Mouse (Mus musculus): Measurements from ENCODE around the gene Edc3. TPM values are rescaled to one million over a fixed set of nuclear protein-coding genes. Genes with fewer than 3 reads are reported as not detected.
"Not testable (repeated sequence)": the region's sequence is repeated elsewhere in the genome, so short reads cannot be mapped to it uniquely, and the experiment has no call there.

The Edc3 gene
- total RNA-seq, 2 experiments from 2014 or later = 7.8 to 8.5 TPM

- DNase-seq = no peak
These were observed 9.7 kb upstream of the Edc3 start for GRCm38 (mm10) chr9:57698466-57699150.

GRCm38 (mm10) chr9:57706496-57706895 is 1.8 kb upstream of the Edc3 start:
- no peak for DNase-seq

- no peak for DNase-seq
These were observed 457 bp downstream of the Edc3 start for GRCm38 (mm10) chr9:57708720-57709274.

DNA sequence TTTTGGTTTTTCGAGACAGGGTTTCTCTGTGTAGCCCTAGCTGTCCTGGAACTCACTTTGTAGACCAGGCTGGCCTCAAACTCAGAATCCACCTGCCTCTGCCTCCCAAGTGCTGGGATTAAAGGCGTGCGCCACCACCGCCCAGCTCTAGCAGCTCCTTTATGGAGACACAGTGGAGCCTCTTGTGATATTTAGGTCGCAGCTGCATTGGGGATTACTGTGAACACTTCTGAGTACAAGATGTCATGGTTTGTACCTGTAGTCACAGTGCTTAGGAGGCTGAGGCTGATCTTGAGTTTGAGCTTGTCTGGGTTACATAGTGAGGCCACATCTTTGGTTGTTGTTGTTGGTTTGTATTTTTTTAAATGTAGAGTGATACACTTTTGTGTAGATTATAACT is 1.9 kb downstream of the Edc3 start:
- DNase-seq = not testable (repeated sequence)

DNA sequence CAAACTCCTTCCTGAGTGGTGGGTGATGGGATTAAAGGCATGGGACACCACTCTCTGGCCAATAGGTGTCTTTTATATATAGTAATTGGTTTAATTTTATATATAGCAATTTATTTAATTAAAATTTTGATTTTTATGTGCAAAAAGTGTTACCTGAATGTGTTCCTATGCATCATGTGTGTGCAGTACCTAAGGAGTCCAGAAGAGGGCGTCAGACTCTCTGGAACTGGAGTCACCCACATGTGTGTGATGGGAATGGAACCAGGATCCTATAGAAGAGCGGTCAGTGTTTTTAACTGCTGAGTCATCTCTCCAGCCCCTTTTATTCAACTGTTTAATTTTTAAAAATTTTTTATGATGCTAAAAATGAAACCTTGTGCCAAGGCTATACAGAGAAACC is 3.9 kb downstream of the Edc3 start:
- no peak for DNase-seq

GRCm38 (mm10) chr9:57718408-57718807 is 10.1 kb downstream of the Edc3 start:
- DNase-seq = no peak

- no peak for DNase-seq
These were observed 12.4 kb downstream of the Edc3 start for GRCm38 (mm10) chr9:57720736-57721135.

- no peak for DNase-seq
These were observed 14.0 kb downstream of the Edc3 start for GRCm38 (mm10) chr9:57722371-57722770.

- DNase-seq = peak; percentile 52
These were observed 15.0 kb downstream of the Edc3 start for GRCm38 (mm10) chr9:57723315-57723715.

DNA sequence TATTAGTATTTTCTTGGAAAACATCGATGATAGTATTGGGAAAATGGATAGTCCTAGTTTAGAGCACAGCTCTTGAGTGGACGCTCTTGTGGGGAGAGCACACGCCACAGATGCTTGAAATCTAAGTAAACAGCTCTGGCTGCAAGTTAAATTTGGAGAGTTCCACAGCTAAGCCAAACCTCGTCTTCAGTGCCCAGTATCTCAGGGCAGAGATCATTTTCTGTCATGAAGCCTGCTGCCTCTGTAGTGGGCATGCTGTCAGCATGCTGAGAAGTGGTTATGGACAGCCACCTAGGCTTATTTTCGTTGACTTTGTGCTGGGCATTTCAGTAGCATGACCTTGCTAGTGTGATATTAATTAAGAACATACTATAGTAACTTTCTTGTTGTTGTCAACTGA is 15.5 kb downstream of the Edc3 start:
- no peak for DNase-seq

DNA sequence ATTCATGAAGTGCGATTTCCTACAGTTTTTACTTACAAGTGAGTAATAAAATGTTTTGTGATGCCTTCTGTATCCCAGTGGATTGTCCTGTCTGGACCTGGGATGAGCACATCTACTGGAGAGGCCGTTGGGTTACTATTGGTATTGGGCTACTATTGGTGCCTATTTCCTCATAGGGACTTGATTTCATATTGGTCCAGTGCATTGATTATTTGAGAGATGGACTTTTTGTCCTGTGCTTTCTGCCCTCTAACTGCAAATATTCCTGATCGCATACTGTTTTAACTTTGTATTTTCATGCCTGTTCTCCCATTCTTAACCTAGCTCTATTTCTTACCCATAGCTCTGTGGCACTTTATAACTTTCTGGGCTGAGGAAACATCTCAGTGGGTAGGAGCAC is 16.4 kb downstream of the Edc3 start:
- no peak for DNase-seq

GRCm38 (mm10) chr9:57728312-57728711 is 20.0 kb downstream of the Edc3 start:
- no peak for DNase-seq

DNA sequence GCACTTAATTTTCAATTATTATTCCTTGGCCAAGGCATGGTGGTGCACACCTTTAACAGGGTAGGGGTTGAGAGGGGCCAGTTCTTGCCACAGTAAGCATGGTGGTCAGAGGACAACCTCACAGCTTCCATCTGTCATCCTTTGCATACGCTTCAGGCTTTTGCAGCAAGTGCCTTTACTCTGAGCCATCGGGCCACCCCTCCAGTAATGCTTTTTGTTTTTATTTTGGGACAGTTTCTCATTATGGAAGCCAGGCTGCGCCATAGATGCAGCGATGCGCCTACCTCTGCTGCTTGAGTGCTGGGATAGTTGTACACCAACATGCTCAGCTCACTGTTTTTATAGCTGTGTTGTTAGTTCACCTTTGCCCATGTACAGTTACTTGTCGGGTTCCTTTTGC is 25.3 kb downstream of the Edc3 start:
- DNase-seq = no peak

DNA sequence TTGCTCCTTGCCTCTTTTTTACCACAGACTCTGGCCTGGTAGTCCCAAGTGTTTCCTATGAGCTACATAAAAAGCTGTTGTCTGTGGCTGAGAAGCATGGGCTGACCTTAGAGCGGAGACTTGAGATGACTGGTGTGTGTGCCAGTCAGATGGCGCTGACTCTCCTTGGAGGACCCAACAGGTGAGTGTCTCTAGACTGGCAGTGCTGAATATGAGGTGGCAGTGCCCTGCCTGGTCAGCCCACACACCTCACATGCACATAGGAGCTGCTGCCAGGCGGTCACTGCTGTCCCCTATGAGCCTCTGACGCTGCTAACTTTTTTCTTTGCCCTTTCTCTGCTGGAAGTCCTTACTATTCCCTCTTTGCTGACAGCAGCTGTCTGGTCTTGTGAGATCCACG is 31.5 kb downstream of the Edc3 start:
- DNase-seq = no peak

DNA sequence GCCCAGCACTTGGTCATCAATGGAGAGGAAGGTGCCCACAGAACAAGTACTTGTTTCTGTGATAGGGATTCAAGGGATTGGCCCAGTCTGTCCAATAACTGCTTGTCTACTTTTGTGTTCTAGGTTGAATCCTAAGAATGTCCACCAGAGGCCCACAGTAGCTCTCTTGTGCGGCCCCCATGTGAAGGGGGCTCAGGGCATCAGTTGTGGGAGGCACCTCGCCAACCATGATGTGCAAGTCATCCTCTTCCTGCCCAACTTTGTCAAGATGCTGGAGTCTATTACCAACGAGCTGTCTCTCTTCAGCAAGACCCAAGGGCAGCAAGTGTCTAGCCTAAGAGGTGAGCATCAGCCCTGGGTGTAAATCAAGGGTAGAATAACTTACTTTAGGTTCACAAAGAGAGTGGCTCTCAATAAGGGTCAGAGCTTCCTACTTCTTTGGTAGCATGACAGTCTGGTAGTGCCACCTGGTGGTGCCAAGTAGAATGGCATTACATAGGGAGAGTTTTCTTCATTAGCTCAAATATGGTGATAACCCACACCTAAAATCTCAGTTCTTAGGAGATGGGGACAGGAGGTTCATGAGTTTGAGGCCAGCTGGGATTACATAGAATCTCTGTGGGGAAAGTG is 36.2 kb downstream of the Edc3 start:
- no peak for DNase-seq

DNA sequence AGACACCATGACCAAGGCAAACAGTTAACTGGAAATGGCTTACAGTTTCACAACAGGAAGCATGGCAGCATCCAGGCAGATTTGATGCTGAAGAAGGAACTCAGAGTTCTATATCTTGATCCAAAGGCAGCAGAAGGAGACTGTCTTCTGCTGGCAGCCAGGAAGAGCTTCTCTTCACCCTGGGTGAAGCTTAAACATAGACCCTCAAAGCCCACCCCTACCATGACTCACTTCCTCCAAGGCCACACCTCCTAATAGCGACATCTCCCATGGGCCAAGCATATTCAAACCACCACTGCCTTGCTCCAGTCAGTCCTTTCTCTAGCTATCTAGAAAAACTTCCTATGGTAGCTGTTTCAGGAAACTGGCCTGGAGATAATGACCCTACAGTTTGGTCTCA is 38.7 kb downstream of the Edc3 start:
- no peak for DNase-seq

DNA sequence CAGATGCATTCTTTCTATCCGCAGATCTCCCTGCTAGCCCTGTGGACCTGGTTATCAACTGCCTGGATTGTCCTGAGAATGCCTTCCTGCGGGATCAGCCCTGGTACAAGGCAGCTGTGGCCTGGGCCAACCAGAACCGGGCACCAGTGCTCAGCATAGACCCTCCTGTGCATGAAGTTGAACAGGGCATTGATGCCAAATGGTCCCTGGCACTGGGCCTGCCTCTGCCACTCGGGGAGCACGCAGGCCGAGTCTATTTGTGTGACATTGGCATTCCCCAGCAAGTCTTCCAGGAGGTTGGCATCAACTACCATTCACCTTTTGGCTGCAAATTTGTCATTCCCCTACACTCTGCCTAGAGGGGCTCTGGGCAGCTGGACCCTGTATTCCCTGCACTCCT is 39.8 kb downstream of the Edc3 start:
- no peak for DNase-seq

- no peak for DNase-seq
These were observed 40.5 kb downstream of the Edc3 start for GRCm38 (mm10) chr9:57748831-57749230.

DNA sequence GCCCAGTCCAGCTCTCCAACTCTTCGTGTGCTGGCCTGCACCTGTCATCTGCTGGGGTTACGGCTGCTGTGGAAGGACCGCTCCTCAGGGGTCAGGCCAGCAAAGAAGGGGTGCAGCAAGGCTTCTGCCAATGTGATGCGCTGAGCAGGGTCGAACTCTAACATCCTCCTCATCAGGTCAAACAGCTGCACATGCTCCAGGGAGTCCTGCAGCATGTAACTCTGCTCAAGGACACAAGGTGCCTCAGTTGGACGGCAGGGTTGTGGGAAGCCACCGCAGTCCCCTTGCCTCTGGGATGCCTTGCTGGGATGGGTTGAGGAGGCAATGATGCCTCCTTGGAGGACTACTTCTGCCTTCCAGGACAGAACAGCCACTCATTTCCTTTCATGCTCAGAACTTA is 42.6 kb downstream of the Edc3 start:
- DNase-seq = no peak

DNA sequence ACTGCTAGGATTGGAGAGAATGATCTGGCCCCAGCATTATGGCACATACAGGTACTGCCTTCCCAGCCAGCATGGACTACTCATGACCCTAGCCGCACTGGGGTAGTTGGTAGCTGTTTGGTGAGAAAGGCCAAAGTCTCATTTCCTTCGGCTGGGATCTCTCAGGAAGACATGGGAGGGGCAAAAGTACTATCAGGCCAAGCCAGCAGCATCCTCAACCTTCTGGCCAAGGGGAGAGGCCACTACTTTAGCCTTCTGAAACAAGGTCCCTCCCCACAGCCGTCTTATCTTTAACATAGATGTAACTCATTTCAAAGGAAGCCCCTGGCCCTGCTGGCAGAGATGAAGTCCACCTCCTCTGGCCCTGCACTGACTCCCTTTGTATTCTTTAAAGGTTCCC is 49.2 kb downstream of the Edc3 start:
- no peak for DNase-seq

- no peak for DNase-seq
These were observed 50.2 kb downstream of the Edc3 start for GRCm38 (mm10) chr9:57758528-57758927.

GRCm38 (mm10) chr9:57759289-57759688 is 50.9 kb downstream of the Edc3 start:
- peak; percentile 78 for DNase-seq

DNA sequence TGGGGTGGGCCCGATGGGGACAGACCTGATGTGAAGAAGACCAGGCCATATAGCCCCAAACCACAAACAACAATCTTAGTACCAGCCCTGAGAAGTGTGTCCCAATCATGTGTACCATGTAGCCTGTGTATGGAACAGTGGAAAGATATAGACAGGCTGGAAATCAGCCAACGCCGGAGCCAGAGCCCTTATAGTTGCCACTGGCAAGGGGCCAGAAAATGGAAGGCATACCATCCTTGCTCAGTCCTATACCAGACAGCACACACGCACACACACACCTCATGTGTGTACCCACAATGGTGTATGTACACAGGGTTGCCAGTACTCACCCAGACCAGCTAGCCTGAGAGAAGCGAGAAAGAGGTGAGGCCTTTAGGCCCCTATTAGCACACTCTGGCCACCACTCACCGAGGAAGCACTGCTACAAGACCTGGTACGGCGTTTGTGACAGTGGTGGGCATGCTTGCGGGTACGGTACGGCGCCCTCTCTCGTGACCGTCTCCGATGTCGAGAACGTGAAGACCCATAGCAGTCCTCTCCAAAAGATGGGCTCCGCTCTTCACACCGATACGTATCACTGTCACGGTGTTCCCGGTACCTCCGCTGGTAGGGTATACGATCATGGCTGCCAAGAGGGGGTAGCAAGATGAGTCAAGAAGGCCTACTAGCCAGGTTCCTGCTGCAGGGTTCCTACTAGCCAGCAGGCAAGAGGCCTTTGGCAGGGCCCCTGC is 52.2 kb downstream of the Edc3 start:
- no peak for DNase-seq
